Mouse (Mus musculus): Measurements from ENCODE around the gene Siah2.

DNA sequence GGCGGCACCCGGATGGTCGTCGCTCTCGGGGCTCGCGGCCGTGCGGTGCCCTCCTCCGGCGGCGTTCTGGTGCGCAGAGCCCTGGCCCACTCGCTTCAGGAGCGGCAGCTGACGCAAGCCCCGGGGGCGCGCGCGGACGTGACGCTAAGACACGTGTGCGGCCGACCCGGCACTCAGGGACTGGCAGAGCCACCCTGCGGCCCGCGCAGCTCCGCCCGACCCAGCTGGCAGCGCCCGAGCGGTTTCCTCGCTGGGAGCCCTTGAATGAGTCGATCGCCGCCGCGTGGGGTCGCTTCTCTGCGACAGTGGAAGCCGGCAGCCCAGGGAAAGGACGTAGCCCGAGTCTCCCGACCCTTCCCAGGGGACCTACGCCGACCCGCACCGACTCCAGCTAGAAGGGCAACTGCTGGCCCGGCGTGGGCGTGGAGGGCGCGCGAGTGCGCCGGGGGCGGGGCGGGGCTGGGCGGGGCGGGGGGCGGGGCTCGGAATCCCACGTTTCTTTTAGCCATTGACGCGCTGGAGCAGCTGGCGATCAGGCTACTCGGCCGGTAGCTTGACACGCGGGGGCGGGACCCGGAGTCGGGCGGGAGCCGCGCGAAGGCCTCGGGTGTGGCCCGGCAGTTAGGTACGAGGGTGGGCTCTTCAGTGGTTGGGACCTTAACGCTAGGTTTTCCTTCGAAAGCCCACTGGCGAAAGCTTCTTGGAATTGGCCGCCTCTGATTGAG, at the start of gene Siah2:
- no peak for TF ChIP-seq USF1 (IDR thresholded peaks at IDR 0.05; ENCODE audit: low read depth)
- peak; percentile 0 for TF ChIP-seq CTCF (IDR thresholded peaks at IDR 0.05; ENCODE audit: control insufficient read depth, insufficient read depth, insufficient read length)
- no peak for TF ChIP-seq FOSL1 (IDR thresholded peaks at IDR 0.05; ENCODE audit: insufficient read depth, low read length, poor library complexity, severe bottlenecking)
- TF ChIP-seq MYOG (IDR thresholded peaks at IDR 0.05; ENCODE audit: control insufficient read depth, extremely low read depth, insufficient read length) = no peak
